Comparison of ENCODE assay signal across 31 mouse cellular contexts in the genomic region with DNA sequence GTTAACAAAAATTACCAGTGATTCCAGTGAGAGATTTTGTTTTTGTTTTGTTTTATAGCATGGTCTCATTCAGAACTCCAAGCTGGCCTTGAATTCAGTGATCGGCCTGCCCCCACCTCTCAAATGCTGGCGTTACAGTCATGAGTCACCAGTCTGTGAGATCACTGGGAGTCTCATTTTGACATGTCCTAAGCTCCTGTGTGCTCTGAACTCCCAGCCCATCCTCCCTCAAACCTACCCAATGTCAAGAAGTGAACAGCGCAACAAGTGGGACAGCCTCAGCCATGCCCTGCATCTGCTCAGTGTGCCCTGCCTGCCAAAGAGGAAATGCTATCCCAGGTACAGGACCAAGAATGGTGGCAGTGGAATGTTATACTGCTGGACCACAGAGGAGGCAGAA. TPM values are rescaled to one million over a fixed set of nuclear protein-coding genes. Genes with fewer than 3 reads are reported as not detected.
DNase-seq lines count a peak whose midpoint lies in the region; TF ChIP-seq lines count a peak whose summit lies in the region.
"Had no signal": no experiment of that assay in that cellular context is flagged by ENCODE, and none has a peak within 500 bp of the region (broad histone marks: within the 10 kb centered on the region; RNA-seq: fewer than 3 reads in every experiment).

No protein-coding gene starts in this region.

- no peak for TF ChIP-seq CTCF in spleen, adult 2 months (IDR thresholded peaks at IDR 0.05; ENCODE audit: extremely low read depth, insufficient read depth, insufficient read length, insufficient replicate concordance)
- no peak for TF ChIP-seq CTCF in bone marrow, adult 2 months (IDR thresholded peaks at IDR 0.05; ENCODE audit: control insufficient read depth, insufficient read depth, low read length)

- H3K27me3 ChIP-seq in spleen, adult 2 months (ENCODE audit: control insufficient read depth, insufficient read depth, low read length): no peaks in the 10 kb centered on the region
- H3K27me3 ChIP-seq: embryonic facial prominence, embryonic 12.5 days; forebrain, embryonic 13.5 days; heart, embryonic 13.5 days; hindbrain, embryonic 15.5 days; limb, embryonic 15.5 days; lung, embryonic 15.5 days; midbrain, embryonic 12.5 days; stomach, embryonic 15.5 days had no signal

- peak overlapping the region; percentile 82 for H3K27ac ChIP-seq in spleen, adult 2 months (ENCODE audit: insufficient read depth, low read length)
- H3K27ac ChIP-seq in bone marrow, adult 2 months (ENCODE audit: control insufficient read depth, insufficient read depth, low read depth, low read length, poor library complexity): peak overlapping the region; percentile 88
- H3K27ac ChIP-seq in macrophage: peak overlapping the region; percentile 70
- H3K27ac ChIP-seq: embryonic facial prominence, embryonic 12.5 days; forebrain, embryonic 13.5 days; heart, embryonic 13.5 days; hindbrain, embryonic 15.5 days; layer of hippocampus, adult 2 months; limb, embryonic 15.5 days; lung, embryonic 15.5 days; midbrain, embryonic 12.5 days; stomach, embryonic 15.5 days had no signal

- H3K79me2 ChIP-seq in macrophage (ENCODE audit: inconsistent target): peaks cover 46% of the 10 kb centered on the region

- no peak overlapping the region for H3K4me3 ChIP-seq in spleen, adult 2 months (ENCODE audit: extremely low read depth, insufficient read depth, insufficient read length)
- H3K4me3 ChIP-seq in bone marrow, adult 2 months (replicated peaks; ENCODE audit: control insufficient read depth, low read depth, low read length): no peak overlapping the region
- H3K4me3 ChIP-seq in macrophage (ENCODE audit: inconsistent target): no peak overlapping the region
- H3K4me3 ChIP-seq: embryonic facial prominence, embryonic 12.5 days; erythroblast, embryonic 14.5 days; forebrain, embryonic 13.5 days; heart, embryonic 13.5 days; hindbrain, embryonic 15.5 days; layer of hippocampus, adult 2 months; limb, embryonic 15.5 days; lung, embryonic 15.5 days; midbrain, embryonic 12.5 days; stomach, embryonic 15.5 days had no signal

- 74% methylated on average over 3 of the region's 3 CpGs for WGBS in spleen, adult 2 months
- WGBS in bone marrow, adult 2 months: 72% methylated on average over 3 of the region's 3 CpGs
- 76% methylated on average over 3 of the region's 3 CpGs for whole genome bisulfite sequencing in macrophage (ENCODE audit: missing documents)

- H3K36me3 ChIP-seq in spleen, adult 2 months (ENCODE audit: control insufficient read depth, insufficient read depth, low read length): peaks cover 73% of the 10 kb centered on the region
- peaks cover 68% of the 10 kb centered on the region for H3K36me3 ChIP-seq in macrophage (ENCODE audit: inconsistent target)

- peaks cover 52% of the 10 kb centered on the region; the same call in 1 of the 2 replicates for H3K4me1 ChIP-seq in spleen, adult 2 months (ENCODE audit: control insufficient read depth, insufficient read depth, insufficient read length)
- H3K4me1 ChIP-seq in bone marrow, adult 2 months (ENCODE audit: control insufficient read depth, insufficient read depth, low read length): peaks cover 25% of the 10 kb centered on the region
- H3K4me1 ChIP-seq: lung, embryonic 15.5 days had no signal

- TF ChIP-seq POLR2A in spleen, adult 2 months (IDR thresholded peaks at IDR 0.05; ENCODE audit: low read depth, low read length): no peak
- TF ChIP-seq POLR2A in bone marrow, adult 2 months (IDR thresholded peaks at IDR 0.05; ENCODE audit: borderline replicate concordance, control insufficient read depth, low read depth, low read length): no peak

- DNase-seq in adrenal gland, adult (ENCODE audit: inconsistent age in 2 of 2, low spot score in 1 of 2): peak; percentile 70 to 72
- DNase-seq in adrenal gland, adult 18-20 months (ENCODE audit: low spot score in 2 of 2): no peak
- no peak for DNase-seq in spleen, adult 2 months (ENCODE audit: low read depth in 1 of 2, low spot score in 2 of 2)
- DNase-seq in spleen, postnatal 14 days (ENCODE audit: low spot score in 2 of 2): no peak
- no peak for DNase-seq in lung, postnatal 14 days
- DNase-seq in gastrocnemius, adult 8-10 months (ENCODE audit: low spot score in 2 of 2): no peak
- DNase-seq: cerebellum, adult 9-11 months; gastrocnemius, postnatal 10 days; heart, adult 11 months; heart, postnatal 36 days; right cerebral cortex, adult 18-20 months had no signal

RNA-seq across cellular contexts. Expression of gene Akna, which starts 17.9 kb away (rescaled TPM):
- 1 to 10 TPM; 4.0 to 6.9 TPM for total RNA-seq in adrenal gland, adult 18-20 months (2021)
- 94.1 and 100 TPM in 2 replicates for polyA plus RNA-seq in spleen, adult 2 months (2012; rRNA removed)
- 34.5 and 61.0 TPM in 2 replicates for polyA plus RNA-seq in bone marrow, adult 2 months (2011; ENCODE audit: insufficient read depth, insufficient read length, low replicate concordance, missing spikeins)
- 100 to 1,000 TPM; 108 to 877 (median 288) TPM for total RNA-seq in macrophage (2018; cell fraction: chromatin; rRNA removed)
- total RNA-seq in macrophage (2018; cell fraction: cytosol; rRNA removed): 100 to 1,000 TPM in 4 of 26 experiments, 10 to 100 TPM in 22; 26.5 to 181 (median 58.8) TPM
- 100 to 1,000 TPM in 23 of 26 experiments, 10 to 100 TPM in 3; 76.0 to 478 (median 187) TPM for total RNA-seq in macrophage (2018; cell fraction: nucleus; rRNA removed)
- 14.8 to 23.1 TPM (median 20.8 TPM) in 3 replicates for polyA plus RNA-seq in macrophage (2018)
- total RNA-seq in gastrocnemius, adult 8-10 months (2022): 1 to 10 TPM in 2 of 4 experiments, under 1 TPM in 2; 0.68 to 1.4 (median 0.96) TPM

RNA-seq across cellular contexts. Expression of gene Orm2, which starts 23.0 kb away (rescaled TPM):
- total RNA-seq in adrenal gland, adult 18-20 months (2021): 10 to 100 TPM in 1 of 2 experiments, 1 to 10 TPM in 1; 3.1 to 11.3 TPM
- polyA plus RNA-seq in spleen, adult 2 months (2012; rRNA removed): not detected in 2 replicates
- not detected in 2 replicates for polyA plus RNA-seq in bone marrow, adult 2 months (2011; ENCODE audit: insufficient read depth, insufficient read length, low replicate concordance, missing spikeins)
- total RNA-seq in macrophage (2018; cell fraction: chromatin; rRNA removed): not detected
- total RNA-seq in macrophage (2018; cell fraction: cytosol; rRNA removed): under 1 TPM in 2 of 26 experiments, not detected in 24; 0.17 to 0.19 TPM
- not detected for total RNA-seq in macrophage (2018; cell fraction: nucleus; rRNA removed)
- polyA plus RNA-seq in macrophage (2018): not detected in 3 replicates
- total RNA-seq in gastrocnemius, adult 8-10 months (2022): 1 to 10 TPM in 1 of 4 experiments, not detected in 3; 1.3 TPM
- total RNA-seq: heart, postnatal 36 days; layer of hippocampus, adult 2 months; left cerebral cortex, adult 18-20 months; left cerebral cortex, postnatal 36 days; monocyte, adult 5-6 weeks had no signal
- polyA plus RNA-seq: cortical plate, adult 2 months; embryonic facial prominence, embryonic 12.5 days; erythroblast, embryonic 14.5 days; forebrain, embryonic 13.5 days; frontal cortex, adult 2 months; heart, embryonic 13.5 days; hindbrain, embryonic 15.5 days; intestine, postnatal 0 days; kidney, embryonic 16.5 days; lung, embryonic 15.5 days; midbrain, embryonic 12.5 days; neural tube, embryonic 11.5 days; stomach, embryonic 15.5 days had no signal

RNA-seq across cellular contexts. Expression of gene Orm3, which starts 29.3 kb away (rescaled TPM):
- 10 to 100 TPM; 12.2 to 13.7 TPM for total RNA-seq in adrenal gland, adult 18-20 months (2021)
- not detected in 2 replicates for polyA plus RNA-seq in spleen, adult 2 months (2012; rRNA removed)
- not detected in 2 replicates for polyA plus RNA-seq in bone marrow, adult 2 months (2011; ENCODE audit: insufficient read depth, insufficient read length, low replicate concordance, missing spikeins)
- total RNA-seq in macrophage (2018; cell fraction: chromatin; rRNA removed): 1 to 10 TPM in 3 of 26 experiments, not detected in 23; 1.4 to 2.0 (median 1.5) TPM
- under 1 TPM in 1 of 26 experiments, not detected in 25; 0.10 TPM for total RNA-seq in macrophage (2018; cell fraction: cytosol; rRNA removed)
- 1 to 10 TPM in 3 of 26 experiments, under 1 TPM in 1, not detected in 22; 0.81 to 2.7 (median 1.6) TPM for total RNA-seq in macrophage (2018; cell fraction: nucleus; rRNA removed)
- not detected in 3 replicates for polyA plus RNA-seq in macrophage (2018)
- not detected for total RNA-seq in gastrocnemius, adult 8-10 months (2022)
- total RNA-seq: gastrocnemius, postnatal 10 days; layer of hippocampus, adult 2 months; left cerebral cortex, adult 18-20 months; left cerebral cortex, postnatal 36 days; monocyte, adult 5-6 weeks had no signal
- polyA plus RNA-seq: cortical plate, adult 2 months; embryonic facial prominence, embryonic 12.5 days; erythroblast, embryonic 14.5 days; forebrain, embryonic 13.5 days; frontal cortex, adult 2 months; heart, embryonic 13.5 days; hindbrain, embryonic 15.5 days; intestine, postnatal 0 days; kidney, embryonic 16.5 days; limb, embryonic 15.5 days; lung, embryonic 15.5 days; midbrain, embryonic 12.5 days; neural tube, embryonic 11.5 days; stomach, embryonic 15.5 days had no signal

RNA-seq across cellular contexts. Expression of gene Orm1, which starts 40.9 kb away (rescaled TPM):
- total RNA-seq in adrenal gland, adult 18-20 months (2021): 100 to 1,000 TPM in 1 of 2 experiments, 10 to 100 TPM in 1; 44.2 to 127 TPM
- 0.43 and 0.53 TPM in 2 replicates for polyA plus RNA-seq in spleen, adult 2 months (2012; rRNA removed)
- 13.2 and 43.2 TPM in 2 replicates for polyA plus RNA-seq in bone marrow, adult 2 months (2011; ENCODE audit: insufficient read depth, insufficient read length, low replicate concordance, missing spikeins)
- total RNA-seq in macrophage (2018; cell fraction: chromatin; rRNA removed): not detected
- 1 to 10 TPM in 4 of 26 experiments, under 1 TPM in 13, not detected in 9; 0.22 to 1.7 (median 0.66) TPM for total RNA-seq in macrophage (2018; cell fraction: cytosol; rRNA removed)
- total RNA-seq in macrophage (2018; cell fraction: nucleus; rRNA removed): 1 to 10 TPM in 4 of 26 experiments, not detected in 22; 1.2 to 2.1 (median 1.6) TPM
- 0.36 to 0.41 TPM in 2 of 3 replicates, not detected in the other for polyA plus RNA-seq in macrophage (2018)
- 1 to 10 TPM in 3 of 4 experiments, not detected in 1; 1.8 to 4.2 (median 2.1) TPM for total RNA-seq in gastrocnemius, adult 8-10 months (2022)
- total RNA-seq: layer of hippocampus, adult 2 months; left cerebral cortex, adult 18-20 months; left cerebral cortex, postnatal 36 days; monocyte, adult 5-6 weeks had no signal
- polyA plus RNA-seq: cortical plate, adult 2 months; embryonic facial prominence, embryonic 12.5 days; erythroblast, embryonic 14.5 days; forebrain, embryonic 13.5 days; heart, embryonic 13.5 days; hindbrain, embryonic 15.5 days; intestine, postnatal 0 days; kidney, embryonic 16.5 days; lung, embryonic 15.5 days; midbrain, embryonic 12.5 days; neural tube, embryonic 11.5 days had no signal

Comparison
In these comparisons a context has a peak if more than half of its experiments do, and no peak if none do; other contexts are left out.
1. DNase-seq: peak in adrenal gland, adult (2 of 2); none in adrenal gland, adult 18-20 months (0 of 2), spleen, adult 2 months (0 of 2), spleen, postnatal 14 days (0 of 2), lung, postnatal 14 days (single experiment) and gastrocnemius, adult 8-10 months (0 of 2).
2. Peak in every context shown above with its lines, with median percentiles within 50 percentile points of each other: H3K27ac ChIP-seq.